Mouse (Mus musculus): ENCODE results near the gene Olfr1474. TPM values are rescaled to one million over a fixed set of nuclear protein-coding genes. Genes with fewer than 3 reads are reported as not detected.

The Olfr1474 gene
- polyA plus RNA-seq (2012; rRNA removed): not detected in 2 replicates

GRCm38 (mm10) chr19:13469265-13469664, at the start of gene Olfr1474:
Gene Olfr1474 (plus strand): TSS chr19:13469565.

GRCm38 (mm10) chr19:13443109-13443508, 26.3 kb upstream of the Olfr1474 start, which contains the start of gene Olfr1471:
Gene Olfr1471 (plus strand): TSS chr19:13443409.

GRCm38 (mm10) chr19:13455986-13456385, 13.4 kb upstream of the Olfr1474 start, which contains the start of gene Olfr1472:
Gene Olfr1472 (minus strand): TSS chr19:13456086.

GRCm38 (mm10) chr19:13480096-13480495, 10.7 kb downstream of the Olfr1474 start, which contains the start of gene Olfr1475:
Gene Olfr1475 (minus strand): TSS chr19:13480196.

GRCm38 (mm10) chr19:13500246-13500645, 30.9 kb downstream of the Olfr1474 start, which contains the start of gene Olfr1477:
Gene Olfr1477 (plus strand): TSS chr19:13500546.

Other genes with a start within 250 kb of the Olfr1474 start
- not detected in 2 replicates for gene Olfr1463, start 238.2 kb upstream of the Olfr1474 start, polyA plus RNA-seq (2012; rRNA removed)
- not detected in 2 replicates for gene Olfr1465, start 154.0 kb upstream of the Olfr1474 start, polyA plus RNA-seq (2012; rRNA removed)
- not detected in 2 replicates for gene Olfr1466, start 130.7 kb upstream of the Olfr1474 start, polyA plus RNA-seq (2012; rRNA removed)
- not detected in 2 replicates for gene Olfr1467, start 107.3 kb upstream of the Olfr1474 start, polyA plus RNA-seq (2012; rRNA removed)
- gene Olfr1469, start 61.7 kb upstream of the Olfr1474 start, polyA plus RNA-seq (2012; rRNA removed): not detected in 2 replicates
- gene Olfr1471, start 26.2 kb upstream of the Olfr1474 start, polyA plus RNA-seq (2012; rRNA removed): not detected in 2 replicates
- gene Olfr1472, start 13.5 kb upstream of the Olfr1474 start, polyA plus RNA-seq (2012; rRNA removed): not detected in 2 replicates
- not detected in 2 replicates for gene Olfr1475, start 10.6 kb downstream of the Olfr1474 start, polyA plus RNA-seq (2012; rRNA removed)
- not detected in 2 replicates for gene Olfr1477, start 31.0 kb downstream of the Olfr1474 start, polyA plus RNA-seq (2012; rRNA removed)
- not detected in 2 replicates for gene Olfr1480, start 58.3 kb downstream of the Olfr1474 start, polyA plus RNA-seq (2012; rRNA removed)
- not detected in 2 replicates for gene Olfr1484, start 113.9 kb downstream of the Olfr1474 start, polyA plus RNA-seq (2012; rRNA removed)
- not detected in 2 replicates for gene Olfr1487, start 147.8 kb downstream of the Olfr1474 start, polyA plus RNA-seq (2012; rRNA removed)
- gene Olfr1489, start 162.1 kb downstream of the Olfr1474 start, polyA plus RNA-seq (2012; rRNA removed): not detected in 2 replicates
- gene Olfr1490, start 181.5 kb downstream of the Olfr1474 start, polyA plus RNA-seq (2012; rRNA removed): not detected in 2 replicates
- not detected in 2 replicates for gene Olfr1491, start 227.7 kb downstream of the Olfr1474 start, polyA plus RNA-seq (2012; rRNA removed)

Data from liver, embryonic 18 days (tissue).